Comparison of ENCODE assay signal across 8 mouse cellular contexts in genomic region chr5:63969476-63970112, GRCm38 (mm10). TPM values are rescaled to one million over a fixed set of nuclear protein-coding genes. Genes with fewer than 3 reads are reported as not detected.
A peak's percentile ranks its signal among the peaks of the same experiment; 100 is the strongest.
DNase-seq lines count a peak whose midpoint lies in the region; ATAC-seq and TF ChIP-seq lines count a peak whose summit lies in the region.

No protein-coding gene starts in this region.

- peak overlapping the region; percentile 68 for H3K4me2 ChIP-seq in embryonic facial prominence, embryonic 13.5 days
- peak overlapping the region; percentile 92; the same call in 1 of the 2 replicates for H3K4me2 ChIP-seq in intestine, postnatal 0 days (replicated peaks; ENCODE audit: low read depth)
- peak overlapping the region; percentile 91; the same call in 1 of the 2 replicates for H3K4me2 ChIP-seq in neural tube, embryonic 14.5 days (ENCODE audit: low read depth, low read length)

- H3K4me3 ChIP-seq in embryonic facial prominence, embryonic 13.5 days = peak overlapping the region; percentile 73
- peak overlapping the region; percentile 69; the same call in 1 of the 2 replicates for H3K4me3 ChIP-seq in intestine, postnatal 0 days (ENCODE audit: low read depth, low read length)
- no peak overlapping the region for H3K4me3 ChIP-seq in neural tube, embryonic 14.5 days (ENCODE audit: low read depth, low read length)

- peak overlapping the region; percentile 61; the same call in 1 of the 2 replicates for H3K9ac ChIP-seq in embryonic facial prominence, embryonic 13.5 days
- H3K9ac ChIP-seq in intestine, postnatal 0 days (ENCODE audit: low read depth, low read length) = no peak overlapping the region
- H3K9ac ChIP-seq in neural tube, embryonic 14.5 days (replicated peaks; ENCODE audit: low read depth, low read length) = no peak overlapping the region

- H3K9me3 ChIP-seq in embryonic facial prominence, embryonic 13.5 days = no peaks in the 10 kb centered on the region
- no peaks in the 10 kb centered on the region for H3K9me3 ChIP-seq in intestine, postnatal 0 days (ENCODE audit: control insufficient read depth)
- no peaks in the 10 kb centered on the region for H3K9me3 ChIP-seq in neural tube, embryonic 14.5 days (ENCODE audit: control insufficient read depth, low read length)

- H3K27ac ChIP-seq in embryonic facial prominence, embryonic 13.5 days = peak overlapping the region; percentile 77; the same call in 1 of the 2 replicates
- peak overlapping the region; percentile 11; the same call in 1 of the 2 replicates for H3K27ac ChIP-seq in intestine, postnatal 0 days (ENCODE audit: low read depth, low read length)
- no peak overlapping the region for H3K27ac ChIP-seq in neural tube, embryonic 14.5 days (ENCODE audit: low read depth, low read length)

- peak; percentile 45 for DNase-seq in cerebellum, adult 11-12 months
- DNase-seq in cerebellum, postnatal 4 days (ENCODE audit: low spot score in 2 of 2) = no peak
- peak; percentile 42 for DNase-seq in 416B (ENCODE audit: low read depth)
- DNase-seq in left cerebral cortex, adult 9 months (ENCODE audit: low spot score in 2 of 2) = no peak

- H3K4me1 ChIP-seq in embryonic facial prominence, embryonic 13.5 days = peaks cover 29% of the 10 kb centered on the region
- 0 out of 2 replicates have a peak, but pooled peaks cover 3% of the 10 kb centered on the region for H3K4me1 ChIP-seq in intestine, postnatal 0 days (replicated peaks; ENCODE audit: control insufficient read depth, insufficient read depth, low read length)
- H3K4me1 ChIP-seq in neural tube, embryonic 14.5 days (ENCODE audit: control insufficient read depth, insufficient read depth, low read length) = peaks cover 5% of the 10 kb centered on the region; the same call in 1 of the 2 replicates

- H3K36me3 ChIP-seq in embryonic facial prominence, embryonic 13.5 days = no peaks in the 10 kb centered on the region
- H3K36me3 ChIP-seq in intestine, postnatal 0 days (ENCODE audit: control insufficient read depth, insufficient read depth) = no peaks in the 10 kb centered on the region
- no peaks in the 10 kb centered on the region for H3K36me3 ChIP-seq in neural tube, embryonic 14.5 days (ENCODE audit: control insufficient read depth, insufficient read depth, low read length)

- H3K27me3 ChIP-seq in embryonic facial prominence, embryonic 13.5 days = no peaks in the 10 kb centered on the region
- no peaks in the 10 kb centered on the region for H3K27me3 ChIP-seq in intestine, postnatal 0 days (replicated peaks; ENCODE audit: control insufficient read depth, insufficient read depth, low read length)
- H3K27me3 ChIP-seq in neural tube, embryonic 14.5 days (ENCODE audit: control insufficient read depth, insufficient read depth, low read length) = no peaks in the 10 kb centered on the region

- TF ChIP-seq CTCF in intestine, postnatal 0 days (IDR thresholded peaks at IDR 0.05; ENCODE audit: low read depth) = no peak

- ATAC-seq in embryonic facial prominence, embryonic 13.5 days (ENCODE audit: insufficient number of reproducible peaks, insufficient read depth, low FRiP score, low TSS enrichment, low read depth) = no peak
- ATAC-seq in intestine, postnatal 0 days = no peak
- ATAC-seq in neural tube, embryonic 14.5 days (ENCODE audit: low read depth) = no peak
- ATAC-seq in erythroid progenitor cell, adult 5-6 weeks (replicated peaks; ENCODE audit: low FRiP score, poor library complexity, severe bottlenecking) = no peak

- WGBS in embryonic facial prominence, embryonic 13.5 days = 22% methylated on average over 5 of the region's 5 CpGs
- WGBS in intestine, postnatal 0 days = 16% methylated on average over 5 of the region's 5 CpGs
- WGBS in neural tube, embryonic 14.5 days = 34% methylated on average over 5 of the region's 5 CpGs

RNA-seq across cellular contexts. Expression of gene Rell1, which starts 0.9 kb away (rescaled TPM):
- 25.7 and 25.9 TPM in 2 replicates for polyA plus RNA-seq in embryonic facial prominence, embryonic 13.5 days (2015; fragmentation: Nextera tagmentation; extraction: Ambion mirVana)
- polyA plus RNA-seq in intestine, postnatal 0 days (2015; fragmentation: Nextera tagmentation; extraction: Ambion mirVana) = 11.2 and 11.5 TPM in 2 replicates
- 4.7 and 6.7 TPM in 2 replicates for polyA plus RNA-seq in neural tube, embryonic 14.5 days (2014; fragmentation: Nextera tagmentation; extraction: Ambion mirVana)
- total RNA-seq in erythroid progenitor cell, adult 5-6 weeks (2015; ENCODE audit: low replicate concordance) = 19.5 and 45.3 TPM in 2 replicates
- 45.3 and 64.4 TPM in 2 replicates for total RNA-seq in erythroid progenitor cell, adult 5-6 weeks (2017; ENCODE audit: low replicate concordance)

Comparison
In these comparisons a context has a peak if more than half of its experiments do, and no peak if none do; other contexts are left out.
1. DNase-seq: peak in cerebellum, adult 11-12 months (single experiment) and 416B (single experiment); none in cerebellum, postnatal 4 days (0 of 2) and left cerebral cortex, adult 9 months (0 of 2).
2. Peak in every context shown above with its lines, with median percentiles within 50 percentile points of each other: H3K4me2 ChIP-seq.